Mouse (Mus musculus): Measurements from ENCODE around the gene Hivep3.

Gene Hivep3

DNA sequence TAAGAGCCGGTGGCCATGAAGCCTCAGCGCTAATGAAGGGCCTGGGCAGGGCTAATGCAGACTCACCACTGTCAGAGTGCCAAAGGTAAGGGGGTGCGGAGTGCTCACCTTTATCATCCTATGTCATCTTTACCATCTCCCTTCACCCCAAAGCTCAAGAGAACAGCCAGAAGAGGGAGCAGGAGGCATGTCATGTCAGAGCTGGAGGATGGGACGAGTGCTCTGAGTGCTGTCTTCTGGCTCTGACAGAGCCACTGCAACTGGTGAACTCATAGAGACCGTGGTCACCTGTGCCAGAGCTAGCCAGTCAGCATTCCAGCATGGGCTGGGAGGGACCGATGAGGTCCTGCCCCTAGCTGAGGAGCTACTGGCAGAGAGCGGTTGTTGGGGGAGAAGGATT, 27.2 kb downstream of the Hivep3 start:
- in situ Hi-C loops (cut with MboI, MseI), result no loop called here

DNA sequence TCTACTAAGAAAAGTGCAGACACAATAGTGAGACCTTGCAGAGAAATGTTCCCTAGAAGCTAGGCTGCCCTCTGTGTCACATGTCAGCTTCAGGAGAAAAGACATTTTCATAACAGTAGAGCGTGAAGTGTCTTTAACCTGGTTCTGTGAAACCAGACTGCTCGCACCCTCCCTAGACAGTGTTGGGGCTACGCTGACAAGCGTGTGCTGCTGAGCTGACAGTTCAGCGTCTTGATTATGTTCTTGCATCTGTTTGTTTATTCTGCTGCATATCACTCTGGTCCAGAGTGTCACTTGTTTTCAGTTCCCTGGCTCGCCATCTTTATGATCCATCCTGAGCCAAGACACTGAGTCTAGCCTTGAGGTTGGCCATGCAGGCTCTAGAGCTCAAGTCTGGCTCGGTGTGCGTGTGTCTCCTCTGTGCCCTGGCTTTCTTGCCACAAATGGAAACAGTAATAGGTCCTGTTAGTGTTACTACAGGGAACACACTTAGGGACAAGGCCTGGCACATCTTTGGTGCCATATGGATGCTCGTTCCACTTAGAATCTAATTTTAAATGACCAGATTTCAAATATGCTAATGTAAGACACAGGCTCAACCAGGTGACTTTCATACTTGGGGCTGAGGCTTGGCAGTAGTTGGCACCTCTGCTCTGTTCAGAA, 28.0 kb downstream of the Hivep3 start:
- in situ Hi-C loops (cut with MboI, MseI), result no loop called here

DNA sequence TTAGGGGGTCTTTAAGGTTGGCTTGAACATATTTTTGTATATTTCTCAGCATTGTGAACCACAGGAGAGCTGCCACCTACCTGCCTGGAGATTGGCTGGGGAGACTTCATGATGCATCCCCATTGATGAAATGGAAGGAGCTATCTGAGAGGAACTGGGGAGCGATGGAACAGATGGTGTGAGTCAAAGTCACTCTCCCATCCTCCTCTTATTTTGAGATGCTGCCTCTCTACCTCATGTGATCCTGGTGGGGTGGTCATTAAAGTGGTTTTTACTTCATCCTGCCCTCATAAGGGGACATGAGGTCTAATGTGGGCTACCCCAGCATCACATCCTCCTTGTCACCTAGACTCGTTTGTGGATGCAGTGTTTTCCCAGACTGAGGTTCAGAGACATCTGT, 28.6 kb downstream of the Hivep3 start:
- in situ Hi-C loops (cut with MboI, MseI), result no loop called here

DNA sequence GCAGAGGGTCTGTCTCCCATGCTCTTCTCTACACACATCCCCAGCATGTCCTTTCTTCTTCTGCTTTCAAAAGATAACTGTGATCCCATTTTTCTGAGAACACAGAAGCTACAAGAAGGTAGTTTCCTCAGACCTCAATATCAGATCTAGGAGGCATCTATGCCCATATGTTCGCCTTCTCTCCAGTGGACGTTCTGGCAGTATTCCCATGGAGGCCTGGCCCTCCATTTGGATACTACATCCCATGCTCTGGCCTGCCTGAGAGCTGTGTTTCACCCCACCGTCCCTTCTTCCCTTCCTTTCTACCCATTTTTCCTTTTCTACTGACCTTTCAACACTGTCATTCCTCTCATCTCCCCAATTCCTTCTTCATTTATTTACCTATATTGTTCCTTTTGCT, 34.5 kb downstream of the Hivep3 start:
- in situ Hi-C loops (cut with MboI, MseI), result no loop called here

DNA sequence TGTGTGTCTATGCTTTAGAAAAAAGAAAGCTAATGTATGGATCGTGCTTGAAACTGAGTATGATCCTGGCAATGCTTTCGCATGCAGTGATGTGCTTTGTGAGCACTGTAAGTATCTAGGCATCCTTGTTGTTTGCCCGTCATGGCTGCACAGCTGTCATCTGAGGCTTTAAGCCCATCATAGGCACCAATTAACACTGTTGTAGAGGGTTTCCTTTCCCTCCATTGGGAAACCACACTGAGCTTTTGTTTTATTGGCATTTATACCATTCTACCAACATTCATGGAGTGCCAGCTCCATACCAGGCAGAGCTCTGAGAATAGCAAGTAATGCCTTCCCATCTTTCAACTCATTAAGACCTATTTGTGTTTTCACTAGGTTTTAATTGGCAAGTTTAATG, 42.3 kb downstream of the Hivep3 start:
- in situ Hi-C loops (cut with MboI, MseI), result no loop called here

DNA sequence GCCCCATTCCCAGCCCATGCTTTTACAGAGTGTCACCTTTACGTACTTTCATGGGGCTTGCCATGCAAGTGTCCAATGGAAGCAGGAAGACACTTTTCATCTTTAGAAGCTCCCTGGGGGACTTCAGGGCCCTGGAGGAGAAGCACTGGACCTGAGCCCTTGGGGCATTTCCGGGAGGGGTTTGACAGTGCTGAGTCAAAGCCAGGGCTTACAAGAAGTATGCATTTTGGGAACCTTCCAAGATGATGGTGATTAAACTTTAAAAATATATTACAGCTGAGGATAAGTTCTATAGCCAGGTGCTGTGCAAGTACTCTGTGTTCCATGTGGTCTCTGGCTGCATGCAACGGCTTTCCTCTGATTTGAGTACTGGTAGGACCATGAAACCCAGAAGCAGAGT, 43.6 kb downstream of the Hivep3 start:
- in situ Hi-C loops (cut with MboI, MseI), result no loop called here

DNA sequence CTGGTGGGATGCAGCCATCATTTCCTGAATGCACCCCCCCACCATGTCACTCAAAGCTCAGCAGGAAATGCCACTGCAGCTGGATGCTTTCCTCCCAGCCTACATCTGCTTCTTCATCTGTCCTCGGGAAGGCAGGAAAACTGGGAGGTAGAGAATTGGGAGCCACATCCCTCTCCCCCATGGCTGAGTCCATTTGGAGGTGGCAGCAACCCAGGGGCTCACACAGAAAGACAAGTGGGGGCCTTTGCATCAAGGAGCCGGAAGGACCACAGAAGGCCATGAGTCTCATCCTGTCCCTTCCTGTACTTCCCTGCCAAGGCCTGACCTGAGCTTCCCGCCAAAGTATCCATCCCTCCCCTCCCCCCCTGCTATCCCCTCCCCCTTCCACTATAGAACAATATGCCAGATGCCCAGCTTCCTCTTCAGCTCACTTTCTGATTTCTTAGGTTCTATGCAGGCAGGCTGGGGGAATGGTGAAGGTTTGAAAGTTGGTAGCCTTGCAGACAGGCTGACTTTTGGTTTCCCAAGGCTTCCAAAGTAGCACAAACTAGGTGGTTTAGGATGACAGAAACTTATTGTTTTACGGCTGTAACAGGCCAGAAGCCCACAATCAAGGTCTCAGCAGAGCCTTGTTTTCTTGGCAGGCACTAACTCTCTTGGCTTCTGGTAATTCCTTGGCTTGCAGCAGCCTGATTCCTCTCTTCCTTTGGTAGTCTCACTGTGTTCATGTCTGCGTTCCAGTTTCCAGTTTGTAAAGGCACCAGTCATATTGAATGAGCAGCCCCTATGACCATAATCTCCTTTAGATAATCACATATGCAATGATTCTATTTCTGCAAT, 46.2 kb downstream of the Hivep3 start:
- in situ Hi-C loops (cut with MboI, MseI), result no loop called here

DNA sequence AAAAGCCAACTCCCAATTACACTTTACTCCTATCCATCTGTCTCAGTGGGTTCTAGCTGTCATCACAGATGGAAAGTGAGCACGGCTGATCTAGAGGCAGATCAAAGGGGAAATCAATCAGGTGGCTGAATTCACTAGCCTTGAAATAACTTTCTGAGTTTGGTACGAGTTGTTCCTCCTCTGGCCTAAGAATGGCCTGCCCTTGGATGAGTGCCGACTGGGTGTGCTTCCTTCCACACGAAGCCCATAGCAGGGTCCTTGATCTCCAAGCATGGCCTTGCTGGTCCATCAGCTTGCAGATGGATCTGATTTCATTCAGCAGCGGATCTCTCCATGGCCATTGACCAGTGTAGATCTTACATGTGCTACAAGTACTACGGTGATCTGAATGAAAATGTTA, 47.3 kb downstream of the Hivep3 start:
- in situ Hi-C loops (cut with MboI, MseI), result no loop called here

DNA sequence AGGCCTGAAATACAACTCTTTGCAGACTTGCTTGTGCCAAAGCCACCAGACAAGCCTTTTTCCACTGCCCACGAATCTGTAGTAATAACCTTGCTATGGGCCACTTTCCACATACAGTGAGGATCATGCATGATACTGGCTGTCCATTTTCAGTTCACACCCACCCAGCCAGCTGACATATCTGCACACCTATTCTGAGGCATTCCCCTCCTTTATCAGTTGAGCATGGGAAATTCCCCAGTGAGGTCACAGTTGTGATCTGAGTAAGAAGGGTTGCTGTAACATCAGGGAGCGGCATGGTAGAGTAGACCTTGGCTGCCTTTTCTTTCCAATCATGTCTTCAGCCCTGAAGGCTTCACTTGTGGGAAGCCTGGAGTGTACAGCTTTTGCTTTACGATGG, 51.4 kb downstream of the Hivep3 start:
- in situ Hi-C loops (cut with MboI, MseI), result no loop called here

DNA sequence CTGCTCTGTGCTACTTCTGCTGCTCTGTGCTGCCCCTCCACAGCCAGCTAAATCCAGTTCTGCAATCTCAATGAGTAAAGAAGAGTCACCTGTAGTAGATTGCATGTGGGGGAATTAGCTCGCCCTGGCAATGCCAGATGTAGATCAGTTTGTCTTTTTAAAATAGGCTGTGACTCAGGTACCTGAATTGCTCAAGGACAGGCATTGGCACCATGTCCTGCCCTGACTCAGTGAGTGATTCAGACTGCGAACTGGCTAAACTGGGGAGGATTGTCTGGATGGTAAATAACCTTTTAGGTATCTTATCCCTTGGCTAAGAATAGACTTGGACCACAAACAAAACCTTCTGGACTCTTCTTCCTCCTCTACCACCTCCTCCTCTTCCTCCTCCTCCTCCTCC, 52.7 kb downstream of the Hivep3 start:
- in situ Hi-C loops (cut with MboI, MseI), result no loop called here

DNA sequence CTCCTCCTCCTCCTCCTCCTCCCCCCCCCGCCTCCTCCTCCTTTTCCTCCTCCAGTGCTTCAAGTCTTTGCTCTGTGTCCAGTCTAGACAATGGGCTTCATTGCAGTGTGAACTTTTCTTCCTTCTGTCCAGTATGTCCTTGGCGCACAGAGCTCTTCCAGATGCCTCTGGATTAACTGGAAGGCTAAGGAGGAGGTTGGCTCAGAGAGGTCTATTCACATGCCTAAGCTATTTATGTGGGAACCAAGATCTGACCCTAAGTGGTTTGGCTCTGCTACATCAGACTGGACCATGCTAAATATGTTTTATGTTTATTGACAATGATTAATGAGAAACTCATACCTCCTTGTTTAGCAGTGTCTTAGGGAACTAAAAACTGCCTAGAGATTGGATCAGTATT, 53.1 kb downstream of the Hivep3 start:
- in situ Hi-C loops (cut with MboI, MseI), result no loop called here

DNA sequence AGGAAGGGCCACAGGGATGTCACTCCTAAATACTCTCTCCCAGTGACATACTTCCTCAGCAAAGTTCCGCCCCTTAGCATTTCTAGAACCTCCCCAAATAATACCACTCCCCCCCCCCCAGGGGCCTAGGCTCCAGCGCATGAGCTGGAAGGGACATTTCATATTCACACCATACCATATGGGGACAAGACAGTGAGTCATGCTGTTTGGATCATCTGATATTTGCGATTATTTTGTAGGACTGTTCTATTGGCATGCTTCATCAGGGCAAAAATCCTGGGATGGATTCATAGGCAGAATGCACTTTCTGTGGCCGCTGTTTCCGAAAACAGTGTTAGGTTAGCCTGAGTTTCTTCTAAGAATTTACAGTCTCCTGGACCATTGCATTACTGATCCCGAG, 55.2 kb downstream of the Hivep3 start:
- in situ Hi-C loops (cut with MboI, MseI), result no loop called here

DNA sequence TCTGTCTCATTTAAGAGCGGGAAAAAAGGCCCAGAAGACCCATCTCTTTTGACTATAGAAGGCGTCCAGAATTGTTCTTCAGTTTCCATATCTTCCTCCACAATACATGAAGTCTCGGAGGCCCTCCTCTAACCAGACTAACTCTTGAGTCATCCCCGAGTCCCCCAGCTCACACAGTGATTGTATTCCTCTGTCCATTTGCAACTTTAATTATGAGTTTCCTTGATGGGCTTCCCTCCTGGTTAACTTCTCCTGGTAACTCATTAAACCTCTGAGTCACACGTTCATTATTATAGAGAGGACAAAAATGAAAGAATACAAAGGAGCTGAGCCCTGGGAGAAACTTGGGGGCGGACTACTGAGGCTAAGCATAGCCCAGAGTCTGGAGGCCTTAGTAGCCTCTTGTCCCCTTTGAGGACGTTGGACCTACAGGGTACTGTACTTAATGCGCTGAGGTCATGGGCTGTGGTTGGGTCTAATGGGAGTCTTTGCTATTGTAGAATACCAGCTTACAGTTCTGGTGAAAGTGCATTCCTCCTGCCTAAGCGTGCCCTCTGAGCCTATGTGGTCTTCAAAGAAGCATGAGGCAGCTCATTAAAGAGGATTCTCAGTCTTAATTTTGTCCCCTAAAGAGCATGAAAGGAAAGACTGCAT, 56.0 kb downstream of the Hivep3 start:
- in situ Hi-C loops (cut with MboI, MseI), result no loop called here

DNA sequence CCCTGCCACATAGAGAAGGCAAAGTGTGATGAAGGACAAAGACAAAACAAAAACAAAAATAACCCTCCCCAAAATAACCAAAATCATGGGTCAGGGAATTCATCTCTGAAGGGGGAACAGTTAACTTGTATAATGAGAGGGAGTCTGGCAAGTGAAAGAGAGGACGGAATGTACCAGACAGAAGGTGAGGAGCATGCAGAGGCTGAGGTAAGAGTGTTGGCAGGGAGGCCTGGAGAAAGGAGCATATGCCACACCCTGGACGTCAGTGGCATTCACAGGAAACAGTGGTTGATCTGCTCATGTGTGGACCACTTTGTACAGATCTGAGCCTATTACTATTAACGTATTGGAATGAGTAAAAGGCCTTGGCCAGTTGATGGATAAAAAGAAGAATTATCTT, 65.3 kb downstream of the Hivep3 start:
- in situ Hi-C loops (cut with MboI, MseI), result no loop called here

DNA sequence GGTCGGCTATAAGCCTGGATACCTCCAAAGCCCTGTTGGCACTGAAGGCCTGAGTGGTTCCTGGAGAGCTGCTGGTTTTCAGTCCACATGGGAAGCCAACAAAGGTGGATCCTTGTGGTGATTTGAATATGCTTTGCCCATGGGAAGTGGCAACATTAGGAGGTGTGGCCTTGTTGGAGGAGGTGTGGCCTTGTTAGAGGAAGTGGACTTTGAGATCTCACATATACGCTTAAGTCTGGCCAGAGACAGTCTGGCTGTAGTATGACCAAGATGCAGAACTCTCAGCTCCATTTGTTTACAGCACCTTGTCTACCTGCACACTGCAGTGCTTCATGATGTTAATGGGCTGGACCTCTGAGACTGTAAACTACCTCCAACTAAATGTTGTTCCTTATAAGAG, 73.0 kb downstream of the Hivep3 start:
- in situ Hi-C loops (cut with MboI, MseI), result no loop called here

DNA sequence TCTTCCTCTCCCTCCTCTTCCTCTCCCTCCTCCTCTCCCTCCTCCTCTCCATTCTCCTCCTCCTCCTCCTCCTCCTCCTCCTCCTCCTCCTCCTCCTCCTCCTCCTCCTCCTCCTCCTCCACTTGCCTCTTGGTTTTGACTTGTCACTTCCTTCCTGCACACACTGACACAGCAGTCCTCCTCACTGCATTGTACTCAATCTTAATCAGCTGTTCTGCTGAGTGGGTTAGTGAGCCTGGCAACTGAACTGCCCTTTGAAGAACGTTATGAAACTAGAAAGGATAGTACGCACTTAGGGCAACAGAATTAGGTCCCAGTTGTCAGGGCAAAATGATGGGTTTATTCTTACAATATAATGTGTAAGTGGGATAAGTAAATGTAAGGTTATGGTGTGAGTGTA, 73.8 kb downstream of the Hivep3 start:
- in situ Hi-C loops (cut with MboI, MseI), result no loop called here

DNA sequence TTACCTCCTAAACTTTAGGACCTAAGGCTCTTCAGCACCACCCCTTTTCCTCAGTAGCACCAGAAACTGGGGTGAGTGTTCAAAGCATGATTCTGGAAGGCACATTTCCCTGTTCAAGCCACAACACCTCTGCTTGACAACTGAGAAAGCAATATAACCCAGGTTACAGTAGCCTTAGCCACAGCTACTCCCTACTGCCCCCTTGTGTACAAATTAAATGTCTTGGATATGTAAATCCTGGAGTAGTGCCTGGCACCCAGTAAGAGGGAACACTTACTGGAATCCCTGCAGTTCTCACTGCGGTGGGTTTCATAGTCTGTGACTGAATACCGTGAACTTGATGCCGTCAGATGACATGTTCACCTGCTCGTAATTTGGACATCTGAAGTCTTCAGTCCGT, 75.7 kb downstream of the Hivep3 start:
- in situ Hi-C loops (cut with MboI, MseI), result no loop called here

DNA sequence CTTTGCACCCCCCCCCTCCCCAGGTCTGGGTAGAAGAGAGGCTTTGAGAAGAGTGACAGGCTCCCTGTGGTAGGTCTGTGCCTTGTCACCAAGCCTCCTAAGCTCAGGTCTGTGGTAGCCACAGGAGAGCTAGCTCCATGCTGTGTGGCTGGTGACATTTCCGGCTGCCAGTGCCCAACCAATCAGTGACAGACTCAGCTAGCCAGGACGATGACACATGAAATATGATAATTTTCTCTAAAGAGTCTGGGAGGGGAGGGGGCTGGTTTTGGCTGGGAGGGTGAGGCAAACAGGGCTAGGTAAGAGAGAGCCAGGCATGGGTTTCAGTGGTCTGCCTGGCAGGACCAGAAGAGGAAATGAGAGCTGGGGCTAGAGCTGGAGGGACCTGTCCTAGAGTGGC, 79.2 kb downstream of the Hivep3 start:
- in situ Hi-C loops (cut with MboI, MseI), result no loop called here

DNA sequence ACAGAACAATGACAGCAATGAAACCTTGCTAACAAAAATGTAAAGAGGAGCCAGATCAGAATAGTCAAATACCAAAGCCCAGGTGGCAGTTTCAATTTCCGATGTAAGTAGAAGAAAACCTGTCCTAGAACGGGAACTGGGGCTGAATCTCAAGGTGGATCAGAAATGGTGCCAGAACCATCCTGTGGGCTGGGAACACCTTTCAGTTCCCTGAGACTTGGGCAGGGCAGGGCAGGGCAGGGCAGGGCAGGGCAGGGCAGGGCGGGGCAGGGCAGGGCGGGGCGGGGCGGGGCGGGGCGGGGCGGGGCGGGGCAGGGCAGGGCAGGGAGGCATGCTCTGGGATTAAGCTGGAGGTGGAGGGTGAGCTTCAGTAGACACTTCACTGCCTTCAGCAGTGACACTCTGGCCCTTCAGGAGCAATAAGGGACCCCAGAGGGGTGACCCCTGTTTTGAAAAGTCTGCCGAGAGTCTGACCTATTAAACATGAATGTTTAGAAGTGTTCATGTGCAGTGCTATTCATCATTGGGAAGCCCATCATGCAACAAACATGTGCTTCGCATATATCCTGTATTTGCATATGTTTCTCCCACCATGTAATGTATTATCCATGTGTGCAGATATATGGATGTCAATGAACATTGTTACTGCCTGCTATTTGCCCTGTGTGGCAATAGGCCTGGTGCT, 80.1 kb downstream of the Hivep3 start:
- in situ Hi-C loops (cut with MboI, MseI), result no loop called here

DNA sequence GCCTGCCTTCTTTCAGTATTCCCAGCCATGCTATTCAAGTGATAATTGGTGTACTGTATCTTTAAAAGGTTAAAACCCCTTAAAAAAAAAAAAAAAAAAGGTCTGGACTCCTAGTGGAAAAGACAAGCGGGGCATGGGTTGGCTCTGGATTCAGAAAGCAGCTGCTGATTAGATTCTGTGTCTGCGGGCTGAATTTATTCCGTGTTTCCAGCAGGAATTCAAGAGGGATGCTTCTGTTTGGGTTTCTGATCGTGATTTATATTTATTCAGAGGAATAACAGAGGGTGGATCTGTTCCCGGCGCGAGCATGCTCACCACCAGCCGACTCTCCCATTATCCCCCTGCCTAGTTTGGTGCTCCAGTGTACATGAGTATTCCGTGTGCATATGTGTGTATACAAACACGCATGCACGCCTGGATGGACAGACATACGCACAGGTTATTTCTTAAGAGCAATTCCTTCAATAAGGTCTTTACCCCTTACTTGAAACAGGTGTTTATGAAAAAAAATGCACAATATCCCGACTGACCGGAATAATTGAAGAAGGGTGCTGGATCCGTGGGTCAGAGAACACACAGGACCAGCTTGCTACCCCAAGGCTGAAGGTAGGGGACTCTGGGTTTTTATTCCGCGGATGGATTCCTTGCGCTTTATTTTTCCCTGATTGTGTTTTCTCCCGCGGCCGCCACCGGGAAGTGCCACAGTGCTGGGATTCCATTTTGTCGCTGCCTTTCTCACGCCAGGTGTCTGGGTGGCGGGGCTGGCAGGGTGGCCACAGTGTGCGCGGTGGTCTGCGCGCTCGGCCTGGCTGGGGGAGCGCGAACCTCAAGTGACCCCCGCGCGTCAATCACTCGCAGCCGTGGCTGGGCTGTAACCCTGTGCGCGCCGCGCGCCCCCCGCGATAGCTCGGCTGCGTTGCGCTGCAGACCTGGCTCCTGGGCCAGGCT, 80.9 kb downstream of the Hivep3 start:
- in situ Hi-C loops (cut with MboI, MseI), result no loop called here

DNA sequence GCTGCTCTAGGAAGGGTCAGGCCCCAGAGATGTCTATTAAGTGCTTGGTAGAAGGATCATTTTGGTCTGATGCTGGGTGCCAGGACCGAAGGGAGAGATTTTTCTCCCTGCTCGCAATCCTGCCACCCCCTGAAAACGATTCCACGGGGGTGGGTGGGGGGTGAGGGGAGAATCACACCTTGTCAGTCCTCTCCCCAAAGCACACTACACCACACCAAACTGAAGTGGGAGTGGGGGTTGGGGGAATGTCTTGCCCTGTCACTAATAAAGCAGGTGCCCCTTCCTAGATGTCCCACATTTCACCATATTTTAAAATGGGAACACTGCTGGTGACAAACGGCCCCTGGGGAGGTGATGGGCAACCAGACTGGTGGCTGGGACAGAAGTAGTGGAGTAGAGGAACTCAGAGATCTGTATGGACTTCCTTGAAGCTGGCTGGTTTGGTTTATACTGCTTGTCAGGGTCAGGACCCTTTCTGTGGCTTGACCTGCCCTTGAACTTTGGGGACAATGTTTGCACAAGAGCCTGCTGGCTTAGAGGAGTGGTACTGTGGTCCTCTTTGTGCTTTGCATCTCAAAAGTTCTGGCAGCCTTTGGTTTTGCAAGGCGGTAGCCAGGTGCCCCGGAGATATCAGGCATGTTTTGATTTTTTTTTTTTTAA, 81.7 kb downstream of the Hivep3 start:
- in situ Hi-C loops (cut with MboI, MseI), result no loop called here

Data from T-helper 1 cell (primary cell).